Mouse (Mus musculus): Measurements from ENCODE around the gene Atf6.

DNA sequence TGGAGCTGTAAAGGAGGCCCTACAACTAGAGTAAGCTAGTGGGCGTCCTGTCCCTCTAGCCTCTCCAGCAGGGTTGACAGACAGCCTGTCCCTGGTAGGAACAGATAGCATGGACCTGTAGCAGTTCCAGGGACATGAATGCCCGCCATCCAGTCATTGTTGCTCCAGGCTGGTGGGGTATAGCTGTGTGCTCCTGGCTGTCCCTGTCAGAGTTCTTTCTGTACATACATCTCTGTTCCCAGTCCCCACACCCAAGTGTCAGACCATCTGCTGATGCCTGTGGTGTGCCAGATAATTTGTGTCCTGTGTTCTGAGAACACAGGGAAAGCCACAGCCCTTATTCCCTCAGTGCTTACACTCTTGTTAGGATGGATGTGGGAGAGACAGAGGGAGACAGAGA, 187.9 kb downstream of the Atf6 start:
- TF ChIP-seq EP300 (IDR thresholded peaks at IDR 0.05; ENCODE audit: insufficient read depth, low read depth, low read length) (no peak), CTCF (IDR thresholded peaks at IDR 0.05; ENCODE audit: low read depth, low read length) (no peak)
